In genomic region chr15:81925760-81926445, GRCm38 (mm10) we compare ENCODE assay signal across 8 mouse cellular contexts. TPM values are rescaled to one million over a fixed set of nuclear protein-coding genes. Genes with fewer than 3 reads are reported as not detected.
DNase-seq lines count a peak whose midpoint lies in the region; ATAC-seq and TF ChIP-seq lines count a peak whose summit lies in the region.

Gene Polr3h (minus strand): TSS chr15:81926240.

- WGBS in hindbrain, embryonic 10.5 days = under 1% methylated on average over 54 of the region's 54 CpGs
- 1% methylated on average over 48 of the region's 54 CpGs for WGBS in lung, postnatal 0 days

- peak; percentile 88 for ATAC-seq in frontal cortex, adult (ENCODE audit: low TSS enrichment)
- ATAC-seq in lung, postnatal 0 days = peak; percentile 98

- TF ChIP-seq CTCF in lung, postnatal 0 days (IDR thresholded peaks at IDR 0.05) = no peak

- TF ChIP-seq EP300 in lung, postnatal 0 days (IDR thresholded peaks at IDR 0.05) = no peak

- H3K9me3 ChIP-seq in hindbrain, embryonic 10.5 days = no peaks in the 10 kb centered on the region
- no peaks in the 10 kb centered on the region for H3K9me3 ChIP-seq in lung, postnatal 0 days (ENCODE audit: low read length)

- peaks cover 31% of the 10 kb centered on the region for H3K4me1 ChIP-seq in hindbrain, embryonic 10.5 days (replicated peaks)
- peaks cover 5% of the 10 kb centered on the region; the same call in 1 of the 2 replicates for H3K4me1 ChIP-seq in lung, postnatal 0 days (ENCODE audit: insufficient read depth, low read depth, low read length)

- H3K9ac ChIP-seq in lung, postnatal 0 days (replicated peaks; ENCODE audit: low read depth) = peak within 1 kb of the TSS; percentile 45

- peak within 1 kb of the TSS; percentile 80 for H3K4me3 ChIP-seq in hindbrain, embryonic 10.5 days
- peak within 1 kb of the TSS; percentile 50 for H3K4me3 ChIP-seq in lung, postnatal 0 days (ENCODE audit: low read depth, low read length)

- H3K36me3 ChIP-seq in hindbrain, embryonic 10.5 days = peaks cover 23% of the 10 kb centered on the region
- H3K36me3 ChIP-seq in lung, postnatal 0 days (ENCODE audit: insufficient read depth, low read length) = no peaks in the 10 kb centered on the region

- H3K27me3 ChIP-seq in hindbrain, embryonic 10.5 days (ENCODE audit: insufficient read depth, poor library complexity, severe bottlenecking) = no peaks in the 10 kb centered on the region; the same call in 1 of the 2 replicates
- no peaks in the 10 kb centered on the region for H3K27me3 ChIP-seq in lung, postnatal 0 days (replicated peaks; ENCODE audit: insufficient read depth, low read length)

- peak within 1 kb of the TSS; percentile 87 for H3K27ac ChIP-seq in hindbrain, embryonic 10.5 days
- no peak within 1 kb of the TSS for H3K27ac ChIP-seq in lung, postnatal 0 days (ENCODE audit: low read length)

- DNase-seq in MN1 (ENCODE audit: low spot score) = peak; percentile 99
- peak; percentile 94 for DNase-seq in cerebellum, adult 9-10 months
- DNase-seq in hindbrain, embryonic 10.5 days (ENCODE audit: low spot score) = peak; percentile 98
- peak; percentile 97 for DNase-seq in layer of hippocampus, adult 9-11 months
- peak; percentile 98 for DNase-seq in lung, postnatal 0 days (ENCODE audit: low spot score)
- peak; percentile 89 for DNase-seq in ovary, postnatal 14 days (ENCODE audit: low spot score)
- peak; percentile 99 for DNase-seq in thymus, postnatal 14 days

- H3K4me2 ChIP-seq in lung, postnatal 0 days (replicated peaks; ENCODE audit: low read depth, low read length) = peak within 1 kb of the TSS; percentile 92

RNA-seq across cellular contexts. Expression of gene Polr3h, which starts in this region (rescaled TPM):
- 84.8 and 86.3 TPM in 2 replicates for polyA plus RNA-seq in hindbrain, embryonic 10.5 days (2016; fragmentation: Nextera tagmentation; extraction: Ambion mirVana)
- polyA plus RNA-seq in lung, postnatal 0 days (2015; fragmentation: Nextera tagmentation; extraction: Ambion mirVana) = 41.8 and 43.1 TPM in 2 replicates
